In genomic region chr10:21481255-21481654, GRCm38 (mm10) we compare ENCODE assay signal across 14 mouse cellular contexts.
"Had no signal": no experiment of that assay in that cellular context is flagged by ENCODE, and none has a peak within 500 bp of the region (broad histone marks: within the 10 kb centered on the region; RNA-seq: fewer than 3 reads in every experiment).

No protein-coding gene starts in this region.

- ATAC-seq: liver, postnatal 0 days; midbrain, embryonic 13.5 days; midbrain, embryonic 15.5 days had no signal

- DNase-seq: liver, postnatal 0 days; lung, adult 2 months; lung, postnatal 10 days; lung, postnatal 36 days; retina, postnatal 1 day; right cerebral cortex, adult 18-20 months; right cerebral cortex, postnatal 25 days; right cerebral cortex, postnatal 4 days; spleen, adult 18-20 months; thymus, adult 18-20 months; thymus, postnatal 14 days; thymus, postnatal 36 days had no signal
